Mouse (Mus musculus) spleen, postnatal 0 days (tissue): Measurements from ENCODE around the gene Pax2. TPM values are rescaled to one million over a fixed set of nuclear protein-coding genes. Genes with fewer than 3 reads are reported as not detected.

ENCODE experiments used
- polyA plus RNA-seq: library from polyadenylated mRNA; unstranded; fragments of >200 nt; fragmentation: Nextera tagmentation; extraction: Ambion mirVana; gene quantifications from 2 replicates; pipeline ENCODE4 v1.2.1, GENCODE M21; 2015

Gene Pax2
- not detected in 2 replicates for polyA plus RNA-seq

GRCm38 (mm10) chr19:44755693-44756420, at the start of gene Pax2:
Pax2 (plus strand) TSS chr19:44756045.

Other genes starting within 250 kb of the Pax2 start
- 2.2 and 2.3 TPM in 2 replicates for gene Sec31b, start 210.2 kb upstream of the Pax2 start, polyA plus RNA-seq
- gene Gm20538, start 203.2 kb upstream of the Pax2 start, polyA plus RNA-seq = not detected in 2 replicates
- 432 and 433 TPM in 2 replicates for gene Ndufb8, start 200.6 kb upstream of the Pax2 start, polyA plus RNA-seq
- 12.2 and 13.8 TPM in 2 replicates for gene Hif1an, start 193.2 kb upstream of the Pax2 start, polyA plus RNA-seq
- gene Slf2, start 175.1 kb downstream of the Pax2 start, polyA plus RNA-seq = 16.0 and 16.9 TPM in 2 replicates
- 0.38 and 0.41 TPM in 2 replicates for gene Sema4g, start 233.1 kb downstream of the Pax2 start, polyA plus RNA-seq
- 10.4 and 10.5 TPM in 2 replicates for gene Twnk, start 249.6 kb downstream of the Pax2 start, polyA plus RNA-seq